Mouse (Mus musculus) MEL (cell line): ENCODE measurements at regions not wholly inside any gene's neighbourhood (a gene's known extent, or its start where the extent isn't known, plus 50 kb on each side); places are given as distances from the start of the nearest gene placed in this dataset.

Experiments used
- CTCF ChIP-seq, 3 experiments: IDR thresholded peaks in 2 of 3; conservative IDR thresholded peaks in 1 of 3; 2 replicates each; pipeline ENCODE4 v1.5.1; 2011 to 2012; ENCODE audit warnings: low read length in 3 of 3, low read depth in 2 of 3, mild to moderate bottlenecking in 2 of 3, improper control_type of control experiment in 1 of 3, inconsistent platforms in 1 of 3, mixed read lengths in 1 of 3, moderate library complexity in 1 of 3; ENCODE audit not compliant: control insufficient read depth in 1 of 3, insufficient read depth in 1 of 3, poor library complexity in 1 of 3, severe bottlenecking in 1 of 3
- E2F4 ChIP-seq: IDR thresholded peaks from 2 replicates; pipeline ENCODE4 v1.6.1; 2011; ENCODE audit warnings: low read depth, low read length, improper control_type of control experiment, borderline replicate concordance
- ETS1 ChIP-seq: IDR thresholded peaks from 2 replicates; pipeline ENCODE4 v1.6.1; 2012; ENCODE audit warnings: low read depth, mild to moderate bottlenecking, inconsistent platforms, low read length, improper control_type of control experiment, moderate library complexity
- GATA1 ChIP-seq: IDR thresholded peaks from 2 replicates; pipeline ENCODE4 v1.6.1; 2011; ENCODE audit warnings: low read depth, low read length, improper control_type of control experiment
- HCFC1 ChIP-seq: IDR thresholded peaks from 2 replicates; pipeline ENCODE4 v1.6.1; 2012; ENCODE audit warnings: low read depth, mild to moderate bottlenecking, inconsistent platforms, low read length, improper control_type of control experiment, moderate library complexity
- TCF12 ChIP-seq: IDR thresholded peaks from 2 replicates; pipeline ENCODE4 v1.6.1; 2014; ENCODE audit warnings: low read depth, mild to moderate bottlenecking, inconsistent platforms, low read length, improper control_type of control experiment, moderate library complexity
- ZC3H11A ChIP-seq: IDR thresholded peaks from 2 replicates; pipeline ENCODE4 v1.6.1; 2012; ENCODE audit warnings: low read depth, mild to moderate bottlenecking, inconsistent platforms, low read length, improper control_type of control experiment

- TF ChIP-seq CTCF (IDR thresholded peaks at IDR 0.05 in 2 of 3, conservative IDR thresholded peaks at IDR 0.05 in 1 of 3; ENCODE audit: control insufficient read depth in 1 of 3, insufficient read depth in 1 of 3, low read depth in 2 of 3, low read length in 3 of 3, poor library complexity in 1 of 3, severe bottlenecking in 1 of 3), result no peak
- TF ChIP-seq ETS1, result no peak
- TF ChIP-seq HCFC1, result no peak
- no peak for TF ChIP-seq ZC3H11A
- no peak for TF ChIP-seq TCF12
- no peak for TF ChIP-seq GATA1
- no peak for TF ChIP-seq E2F4
Measured at GRCm38 (mm10) chr16:75663871-75664270, 71.2 kb downstream of the Rbm11 start.
